Mouse (Mus musculus): ENCODE measurements around the gene Osmr. TPM values are rescaled to one million over a fixed set of nuclear protein-coding genes. Genes with fewer than 3 reads are reported as not detected.
"Not testable (repeated sequence)": the region's sequence is repeated elsewhere in the genome, so short reads cannot be mapped to it uniquely, and the experiment has no call there.

Gene Osmr
- polyA plus RNA-seq, 1 experiment from 2014 or later = 0.78 TPM

GRCm38 (mm10) chr15:6815807-6816206 is 59.0 kb downstream of the Osmr start:
- Histone ChIP-seq H3K9me3 (replicated peaks; ENCODE audit: control insufficient read depth, low read length) (no peaks in the 10 kb centered on the region), H3K36me3 (ENCODE audit: control insufficient read depth, insufficient read depth) (no peaks in the 10 kb centered on the region), H3K4me3 (ENCODE audit: low read depth, low read length) (no peak overlapping the region), H3K27me3 (ENCODE audit: control insufficient read depth, insufficient read depth, low read depth, low read length) (no peaks in the 10 kb centered on the region), H3K4me1 (ENCODE audit: control insufficient read depth, low read depth, low read length) (no peaks in the 10 kb centered on the region), H3K9ac (ENCODE audit: low read depth, low read length) (no peak overlapping the region), H3K4me2 (ENCODE audit: low read depth, low read length) (no peak overlapping the region), H3K27ac (ENCODE audit: low read length) (no peak overlapping the region)
- 69% methylated on average over 4 of the region's 4 CpGs for WGBS (ENCODE audit: insufficient replicate concordance)
- no peak for ATAC-seq (ENCODE audit: low read depth)

GRCm38 (mm10) chr15:6801212-6801611 is 73.6 kb downstream of the Osmr start:
- not testable (repeated sequence) for H3K27ac ChIP-seq (ENCODE audit: low read length); H3K9me3 ChIP-seq (replicated peaks; ENCODE audit: control insufficient read depth, low read length); H3K4me1 ChIP-seq (ENCODE audit: control insufficient read depth, low read depth, low read length); H3K4me2 ChIP-seq (ENCODE audit: low read depth, low read length); ATAC-seq (ENCODE audit: low read depth); H3K9ac ChIP-seq (ENCODE audit: low read depth, low read length); H3K27me3 ChIP-seq (ENCODE audit: control insufficient read depth, insufficient read depth, low read depth, low read length); H3K4me3 ChIP-seq (ENCODE audit: low read depth, low read length)
- 93% methylated on average over 8 of the region's 8 CpGs for WGBS (ENCODE audit: insufficient replicate concordance)
- H3K36me3 ChIP-seq (ENCODE audit: control insufficient read depth, insufficient read depth) = peaks cover 18% of the 10 kb centered on the region

DNA sequence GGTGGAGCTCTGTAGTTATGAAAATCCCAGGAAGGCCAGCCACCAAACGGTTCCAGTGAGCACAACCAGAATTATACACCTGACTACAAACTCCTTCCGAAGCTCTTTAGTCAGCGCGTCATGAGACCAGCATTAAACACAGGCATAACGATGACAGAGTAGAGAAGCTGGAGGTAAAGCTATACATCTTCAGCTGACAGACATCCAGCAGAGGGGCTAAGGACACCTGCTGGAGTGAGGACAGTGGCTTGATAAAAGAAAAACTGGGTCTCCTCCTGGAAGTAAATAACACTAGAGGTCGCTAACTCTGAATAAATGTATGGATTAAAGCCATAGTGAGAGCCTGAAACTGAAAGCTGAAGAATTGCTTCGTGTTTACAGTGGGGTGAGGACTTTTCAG is 81.9 kb downstream of the Osmr start:
- no peak for ATAC-seq (ENCODE audit: low read depth)
- H3K36me3 ChIP-seq (ENCODE audit: control insufficient read depth, insufficient read depth) = peaks cover 63% of the 10 kb centered on the region
- 89% methylated on average over 7 of the region's 7 CpGs for WGBS (ENCODE audit: insufficient replicate concordance)

DNA sequence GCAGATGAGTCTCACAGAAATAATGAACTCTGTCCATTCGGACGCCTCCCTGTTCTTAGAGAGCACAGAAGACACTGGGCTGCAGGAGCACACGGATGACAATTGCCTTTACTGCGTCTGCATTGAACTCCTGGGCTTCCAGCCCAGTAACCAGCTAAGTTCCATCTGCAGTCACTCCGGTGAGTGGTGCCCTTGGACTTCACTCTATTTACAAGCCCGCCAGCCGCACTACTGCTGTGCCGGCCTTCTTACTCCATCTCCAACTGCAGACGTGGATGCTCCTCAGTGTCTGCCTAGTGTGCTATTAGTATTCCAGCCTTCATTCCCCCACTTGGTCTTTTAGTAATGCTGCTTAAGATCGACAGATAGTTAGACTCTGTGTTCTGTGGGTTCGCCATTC is 83.1 kb downstream of the Osmr start:
- Histone ChIP-seq H3K9me3 (replicated peaks; ENCODE audit: control insufficient read depth, low read length) (no peaks in the 10 kb centered on the region), H3K36me3 (ENCODE audit: control insufficient read depth, insufficient read depth) (peaks cover 63% of the 10 kb centered on the region), H3K27me3 (ENCODE audit: control insufficient read depth, insufficient read depth, low read depth, low read length) (no peaks in the 10 kb centered on the region), H3K4me2 (ENCODE audit: low read depth, low read length) (no peak overlapping the region), H3K4me3 (ENCODE audit: low read depth, low read length) (no peak overlapping the region), H3K27ac (ENCODE audit: low read length) (no peak overlapping the region), H3K4me1 (ENCODE audit: control insufficient read depth, low read depth, low read length) (no peaks in the 10 kb centered on the region), H3K9ac (ENCODE audit: low read depth, low read length) (no peak overlapping the region)
- 76% methylated on average over 11 of the region's 11 CpGs for WGBS (ENCODE audit: insufficient replicate concordance)
- ATAC-seq (ENCODE audit: low read depth) = no peak

More for the DNA sequence above, 81.9 kb downstream of the Osmr start:
- H3K9me3 ChIP-seq (replicated peaks; ENCODE audit: control insufficient read depth, low read length) = no peaks in the 10 kb centered on the region
- H3K4me1 ChIP-seq (ENCODE audit: control insufficient read depth, low read depth, low read length) = no peaks in the 10 kb centered on the region
- H3K9ac ChIP-seq (ENCODE audit: low read depth, low read length) = no peak overlapping the region
- H3K4me2 ChIP-seq (ENCODE audit: low read depth, low read length) = no peak overlapping the region
- H3K27ac ChIP-seq (ENCODE audit: low read length) = no peak overlapping the region
- H3K27me3 ChIP-seq (ENCODE audit: control insufficient read depth, insufficient read depth, low read depth, low read length) = no peaks in the 10 kb centered on the region
- no peak overlapping the region for H3K4me3 ChIP-seq (ENCODE audit: low read depth, low read length)

GRCm38 (mm10) chr15:6790011-6790410 is 84.8 kb downstream of the Osmr start:
- H3K36me3 ChIP-seq (ENCODE audit: control insufficient read depth, insufficient read depth) = peaks cover 65% of the 10 kb centered on the region
- no peak overlapping the region for H3K4me2 ChIP-seq (ENCODE audit: low read depth, low read length)
- no peak overlapping the region for H3K27ac ChIP-seq (ENCODE audit: low read length)
- no peak overlapping the region for H3K4me3 ChIP-seq (ENCODE audit: low read depth, low read length)
- no peak for ATAC-seq (ENCODE audit: low read depth)
- H3K27me3 ChIP-seq (ENCODE audit: control insufficient read depth, insufficient read depth, low read depth, low read length) = no peaks in the 10 kb centered on the region
- H3K9me3 ChIP-seq (replicated peaks; ENCODE audit: control insufficient read depth, low read length) = no peaks in the 10 kb centered on the region
- 85% methylated on average over 7 of the region's 7 CpGs for WGBS (ENCODE audit: insufficient replicate concordance)
- H3K9ac ChIP-seq (ENCODE audit: low read depth, low read length) = no peak overlapping the region
- no peaks in the 10 kb centered on the region for H3K4me1 ChIP-seq (ENCODE audit: control insufficient read depth, low read depth, low read length)

DNA sequence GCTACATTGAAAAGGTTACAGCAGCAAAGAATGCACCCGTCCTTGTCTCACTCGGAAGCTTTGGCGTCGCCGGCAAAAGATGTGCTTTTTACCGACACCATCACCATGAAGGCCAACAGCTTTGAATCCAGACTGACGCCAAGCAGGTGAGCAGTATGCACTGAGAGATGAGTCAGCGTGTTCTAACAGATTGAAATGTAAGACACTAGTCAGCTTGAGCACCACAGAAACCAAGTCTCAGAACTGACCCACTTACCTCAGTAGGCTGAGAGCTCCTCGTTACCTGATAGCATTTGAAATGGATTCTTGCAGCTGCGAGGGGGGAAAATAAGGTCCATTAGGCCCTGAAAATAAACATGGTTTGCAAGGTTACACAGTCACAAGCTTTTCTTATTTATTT is 87.5 kb downstream of the Osmr start:
- H3K4me3 ChIP-seq (ENCODE audit: low read depth, low read length) = no peak overlapping the region
- no peak overlapping the region for H3K27ac ChIP-seq (ENCODE audit: low read length)
- H3K27me3 ChIP-seq (ENCODE audit: control insufficient read depth, insufficient read depth, low read depth, low read length) = no peaks in the 10 kb centered on the region
- 89% methylated on average over 10 of the region's 10 CpGs for WGBS (ENCODE audit: insufficient replicate concordance)
- peaks cover 62% of the 10 kb centered on the region for H3K36me3 ChIP-seq (ENCODE audit: control insufficient read depth, insufficient read depth)
- no peak for ATAC-seq (ENCODE audit: low read depth)
- H3K4me2 ChIP-seq (ENCODE audit: low read depth, low read length) = no peak overlapping the region
- H3K9me3 ChIP-seq (replicated peaks; ENCODE audit: control insufficient read depth, low read length) = no peaks in the 10 kb centered on the region
- H3K4me1 ChIP-seq (ENCODE audit: control insufficient read depth, low read depth, low read length) = no peaks in the 10 kb centered on the region
- no peak overlapping the region for H3K9ac ChIP-seq (ENCODE audit: low read depth, low read length)

- Histone ChIP-seq H3K4me3 (ENCODE audit: low read depth, low read length) (no peak overlapping the region), H3K9me3 (replicated peaks; ENCODE audit: control insufficient read depth, low read length) (no peaks in the 10 kb centered on the region), H3K27me3 (ENCODE audit: control insufficient read depth, insufficient read depth, low read depth, low read length) (no peaks in the 10 kb centered on the region), H3K4me2 (ENCODE audit: low read depth, low read length) (no peak overlapping the region), H3K27ac (ENCODE audit: low read length) (no peak overlapping the region), H3K4me1 (ENCODE audit: control insufficient read depth, low read depth, low read length) (no peaks in the 10 kb centered on the region), H3K9ac (ENCODE audit: low read depth, low read length) (no peak overlapping the region), H3K36me3 (ENCODE audit: control insufficient read depth, insufficient read depth) (peaks cover 62% of the 10 kb centered on the region)
- WGBS (ENCODE audit: insufficient replicate concordance) = 89% methylated on average over 10 of the region's 10 CpGs
- ATAC-seq (ENCODE audit: low read depth) = no peak
Observed at GRCm38 (mm10) chr15:6786212-6786611, 88.6 kb downstream of the Osmr start.

DNA sequence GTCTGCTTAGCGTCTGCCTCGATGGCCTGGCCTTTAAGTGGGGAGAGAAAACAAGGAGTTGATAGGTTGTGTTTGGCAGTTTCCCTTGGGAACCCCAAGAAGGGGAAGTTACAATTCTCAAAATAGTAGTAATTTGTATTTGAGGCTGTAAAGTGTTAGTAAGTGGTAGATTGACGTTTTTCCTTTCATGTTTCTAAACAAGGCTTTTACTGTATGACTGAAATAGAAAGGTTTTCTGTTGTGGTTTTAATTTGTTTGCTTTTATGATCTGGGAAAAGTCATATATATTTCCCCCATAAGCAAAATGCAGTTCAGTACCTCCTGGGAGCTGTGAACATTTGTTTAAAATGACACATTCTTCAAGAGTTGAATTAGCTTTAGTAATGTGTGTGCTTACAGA is 102.5 kb downstream of the Osmr start:
- peaks cover 47% of the 10 kb centered on the region for H3K36me3 ChIP-seq (ENCODE audit: control insufficient read depth, insufficient read depth)
- 73% methylated on average over 3 of the region's 3 CpGs for WGBS (ENCODE audit: insufficient replicate concordance)

More for the DNA sequence above, 102.5 kb downstream of the Osmr start:
- Histone ChIP-seq H3K9me3 (replicated peaks; ENCODE audit: control insufficient read depth, low read length) (no peaks in the 10 kb centered on the region), H3K4me2 (ENCODE audit: low read depth, low read length) (no peak overlapping the region), H3K4me1 (ENCODE audit: control insufficient read depth, low read depth, low read length) (no peaks in the 10 kb centered on the region), H3K9ac (ENCODE audit: low read depth, low read length) (no peak overlapping the region), H3K27ac (ENCODE audit: low read length) (no peak overlapping the region), H3K4me3 (ENCODE audit: low read depth, low read length) (no peak overlapping the region), H3K27me3 (ENCODE audit: control insufficient read depth, insufficient read depth, low read depth, low read length) (no peaks in the 10 kb centered on the region)
- ATAC-seq (ENCODE audit: low read depth) = no peak

Measured in liver, embryonic 16.5 days (tissue).